Mouse (Mus musculus) hindbrain, embryonic 10.5 days (tissue): ENCODE results near the gene Tmem54. TPM values are rescaled to one million over a fixed set of nuclear protein-coding genes. Genes with fewer than 3 reads are reported as not detected.

ENCODE experiments used
- DNase-seq: peaks from one replicate; pipeline ENCODE4 v3.0.0-alpha.2; 2017; ENCODE audit warnings: low spot score
- H3K27ac ChIP-seq: fragments of 300-500 bp; sonication (generic); 2 replicates; pipeline ENCODE4 v1.5.1; 2016; ENCODE audit warnings: mild to moderate bottlenecking, moderate library complexity
- H3K27me3 ChIP-seq: fragments of 300-500 bp; sonication (generic); 2 replicates; pipeline ENCODE4 v1.6.1; 2016; ENCODE audit warnings: mild to moderate bottlenecking; ENCODE audit not compliant: poor library complexity, insufficient read depth, severe bottlenecking
- H3K36me3 ChIP-seq: fragments of 300-500 bp; sonication (generic); 2 replicates; pipeline ENCODE4 v1.6.1; 2016; ENCODE audit warnings: mild to moderate bottlenecking, moderate library complexity
- H3K4me1 ChIP-seq: fragments of 300-500 bp; sonication (generic); replicated peaks from 2 replicates; pipeline ENCODE4 v1.6.1; 2016; ENCODE audit warnings: mild to moderate bottlenecking
- H3K4me3 ChIP-seq: fragments of 300-500 bp; sonication (generic); 2 replicates; pipeline ENCODE4 v1.5.1; 2016; ENCODE audit warnings: mild to moderate bottlenecking, moderate library complexity
- H3K9me3 ChIP-seq: fragments of 300-500 bp; sonication (generic); 2 replicates; pipeline ENCODE4 v1.6.1; 2016; ENCODE audit warnings: mild to moderate bottlenecking, moderate library complexity
- WGBS: fragments of 180-500 bp; shearing (Covaris S2); methylation state at CpG from one replicate; pipeline ENCODE4 v1.1.7; 2016; 5-methylcytosine and 5-hydroxymethylcytosine counted together
- polyA plus RNA-seq: library from polyadenylated mRNA; unstranded; fragments of >200 nt; fragmentation: Nextera tagmentation; extraction: Ambion mirVana; gene quantifications from 2 replicates; pipeline ENCODE4 v1.2.1, GENCODE M21; 2016

Tmem54 gene
- polyA plus RNA-seq, 1 experiment from 2014 or later: 2.5 TPM

GRCm38 (mm10) chr4:129140808-129141207, 35.5 kb downstream of the Tmem54 start:
- H3K9me3 ChIP-seq: no peaks in the 10 kb centered on the region
- H3K27me3 ChIP-seq: peaks cover 41% of the 10 kb centered on the region
- H3K36me3 ChIP-seq: no peaks in the 10 kb centered on the region; the same call in 1 of the 2 replicates
- no peak for DNase-seq
- no peak overlapping the region for H3K27ac ChIP-seq
- H3K4me3 ChIP-seq: no peak overlapping the region
- 87% methylated on average over 4 of the region's 4 CpGs for WGBS
- peaks cover 41% of the 10 kb centered on the region for H3K4me1 ChIP-seq

GRCm38 (mm10) chr4:129141560-129142438, 36.5 kb downstream of the Tmem54 start:
- peaks cover 32% of the 10 kb centered on the region for H3K27me3 ChIP-seq
- DNase-seq: no peak
- peaks cover 2% of the 10 kb centered on the region; the same call in 1 of the 2 replicates for H3K36me3 ChIP-seq
- H3K9me3 ChIP-seq: no peaks in the 10 kb centered on the region
- H3K4me3 ChIP-seq: no peak overlapping the region
- peaks cover 34% of the 10 kb centered on the region for H3K4me1 ChIP-seq
- H3K27ac ChIP-seq: no peak overlapping the region
- WGBS: 81% methylated on average over 17 of the region's 17 CpGs

- no peak overlapping the region for H3K27ac ChIP-seq
- 90% methylated on average over 11 of the region's 11 CpGs for whole genome bisulfite sequencing
- no peak for DNase-seq
- peaks cover 4% of the 10 kb centered on the region; the same call in 1 of the 2 replicates for H3K36me3 ChIP-seq
- H3K4me1 ChIP-seq: peaks cover 27% of the 10 kb centered on the region
- peaks cover 25% of the 10 kb centered on the region for H3K27me3 ChIP-seq
- no peaks in the 10 kb centered on the region for H3K9me3 ChIP-seq
- no peak overlapping the region for H3K4me3 ChIP-seq
Measured at GRCm38 (mm10) chr4:129142439-129143045, 37.2 kb downstream of the Tmem54 start.

- WGBS: 85% methylated on average over 5 of the region's 5 CpGs
Measured at GRCm38 (mm10) chr4:129143509-129143908, 38.2 kb downstream of the Tmem54 start.

GRCm38 (mm10) chr4:129144401-129145367, 39.3 kb downstream of the Tmem54 start:
- DNase-seq: no peak
- Histone ChIP-seq H3K9me3 (no peaks in the 10 kb centered on the region), H3K4me1 (peaks cover 25% of the 10 kb centered on the region), H3K27me3 (peaks cover 4% of the 10 kb centered on the region), H3K27ac (no peak overlapping the region), H3K36me3 (peaks cover 23% of the 10 kb centered on the region), H3K4me3 (no peak overlapping the region)
- 71% methylated on average over 16 of the region's 16 CpGs for WGBS

More at GRCm38 (mm10) chr4:129143509-129143908, 38.2 kb downstream of the Tmem54 start:
- H3K4me3 ChIP-seq: no peak overlapping the region
- H3K27me3 ChIP-seq: peaks cover 15% of the 10 kb centered on the region
- no peaks in the 10 kb centered on the region for H3K9me3 ChIP-seq
- H3K27ac ChIP-seq: no peak overlapping the region
- no peak for DNase-seq
- peaks cover 12% of the 10 kb centered on the region; the same call in 1 of the 2 replicates for H3K36me3 ChIP-seq
- H3K4me1 ChIP-seq: peaks cover 25% of the 10 kb centered on the region

GRCm38 (mm10) chr4:129145411-129145810, 40.1 kb downstream of the Tmem54 start:
- H3K27me3 ChIP-seq: no peaks in the 10 kb centered on the region
- H3K4me3 ChIP-seq: no peak overlapping the region
- no peaks in the 10 kb centered on the region for H3K9me3 ChIP-seq
- no peak overlapping the region for H3K27ac ChIP-seq
- peaks cover 17% of the 10 kb centered on the region for H3K4me1 ChIP-seq
- peaks cover 30% of the 10 kb centered on the region for H3K36me3 ChIP-seq
- DNase-seq: no peak
- WGBS: 74% methylated on average over 4 of the region's 4 CpGs

- H3K36me3 ChIP-seq: peaks cover 34% of the 10 kb centered on the region
- no peaks in the 10 kb centered on the region for H3K27me3 ChIP-seq
- no peak overlapping the region for H3K27ac ChIP-seq
- 86% methylated on average over 4 of the region's 4 CpGs for WGBS
- DNase-seq: no peak
- no peaks in the 10 kb centered on the region for H3K9me3 ChIP-seq
- H3K4me3 ChIP-seq: no peak overlapping the region
- H3K4me1 ChIP-seq: peaks cover 16% of the 10 kb centered on the region
Measured at GRCm38 (mm10) chr4:129145943-129146342, 40.6 kb downstream of the Tmem54 start.

- no peaks in the 10 kb centered on the region for H3K27me3 ChIP-seq
- WGBS: 84% methylated on average over 2 of the region's 2 CpGs
- no peak overlapping the region for H3K4me3 ChIP-seq
- DNase-seq: no peak
- H3K27ac ChIP-seq: no peak overlapping the region
- H3K36me3 ChIP-seq: peaks cover 39% of the 10 kb centered on the region
- peaks cover 16% of the 10 kb centered on the region for H3K4me1 ChIP-seq
- H3K9me3 ChIP-seq: no peaks in the 10 kb centered on the region
Measured at GRCm38 (mm10) chr4:129146392-129146791, 41.0 kb downstream of the Tmem54 start.

GRCm38 (mm10) chr4:129147552-129148103, 42.3 kb downstream of the Tmem54 start:
- Histone ChIP-seq H3K9me3 (no peaks in the 10 kb centered on the region), H3K27ac (no peak overlapping the region), H3K36me3 (peaks cover 51% of the 10 kb centered on the region), H3K4me1 (peaks cover 12% of the 10 kb centered on the region), H3K4me3 (no peak overlapping the region), H3K27me3 (no peaks in the 10 kb centered on the region)
- 92% methylated on average over 13 of the region's 13 CpGs for WGBS
- DNase-seq: no peak

GRCm38 (mm10) chr4:129149321-129149720, 44.0 kb downstream of the Tmem54 start:
- Histone ChIP-seq H3K27me3 (no peaks in the 10 kb centered on the region), H3K4me3 (no peak overlapping the region), H3K27ac (no peak overlapping the region), H3K36me3 (peaks cover 67% of the 10 kb centered on the region), H3K4me1 (peaks cover 7% of the 10 kb centered on the region; the same call in 1 of the 2 replicates), H3K9me3 (no peaks in the 10 kb centered on the region)
- 82% methylated on average over 1 of the region's 1 CpGs for WGBS
- no peak for DNase-seq

- H3K36me3 ChIP-seq: peaks cover 86% of the 10 kb centered on the region
- 90% methylated on average over 4 of the region's 4 CpGs for WGBS
Measured at GRCm38 (mm10) chr4:129151276-129151811, 46.0 kb downstream of the Tmem54 start.

GRCm38 (mm10) chr4:129157541-129157940, 52.2 kb downstream of the Tmem54 start:
- no peak overlapping the region for H3K27ac ChIP-seq
- H3K27me3 ChIP-seq: no peaks in the 10 kb centered on the region
- DNase-seq: no peak
- H3K9me3 ChIP-seq: no peaks in the 10 kb centered on the region
- no peak overlapping the region for H3K4me3 ChIP-seq
- WGBS: 96% methylated on average over 5 of the region's 5 CpGs
- H3K4me1 ChIP-seq: no peaks in the 10 kb centered on the region
- peaks cover 77% of the 10 kb centered on the region for H3K36me3 ChIP-seq

More at GRCm38 (mm10) chr4:129151276-129151811, 46.0 kb downstream of the Tmem54 start:
- no peak for DNase-seq
- no peak overlapping the region for H3K4me3 ChIP-seq
- no peaks in the 10 kb centered on the region for H3K27me3 ChIP-seq
- H3K27ac ChIP-seq: no peak overlapping the region
- no peaks in the 10 kb centered on the region for H3K4me1 ChIP-seq
- H3K9me3 ChIP-seq: no peaks in the 10 kb centered on the region
